Mouse (Mus musculus) embryonic facial prominence, embryonic 10.5 days (tissue): ENCODE measurements around the gene Tbc1d2. TPM values are rescaled to one million over a fixed set of nuclear protein-coding genes. Genes with fewer than 3 reads are reported as not detected.
"Not testable (repeated sequence)": the region's sequence is repeated elsewhere in the genome, so short reads cannot be mapped to it uniquely, and the experiment has no call there.

ENCODE experiments used
- DNase-seq: peaks from one replicate; pipeline ENCODE4 v3.0.0-alpha.2; 2017; ENCODE audit warnings: low spot score
- H3K27ac ChIP-seq: fragments of 300-500 bp; sonication (generic); replicated peaks from 2 replicates; pipeline ENCODE4 v1.5.1; 2016; ENCODE audit warnings: mild to moderate bottlenecking
- H3K27me3 ChIP-seq: fragments of 300-500 bp; sonication (generic); replicated peaks from 2 replicates; pipeline ENCODE4 v1.6.1; 2016; ENCODE audit warnings: low read depth, mild to moderate bottlenecking; ENCODE audit not compliant: poor library complexity, severe bottlenecking
- H3K36me3 ChIP-seq: fragments of 300-500 bp; sonication (generic); replicated peaks from 2 replicates; pipeline ENCODE4 v1.6.1; 2016; ENCODE audit warnings: mild to moderate bottlenecking, moderate library complexity
- H3K4me1 ChIP-seq: fragments of 300-500 bp; sonication (generic); 2 replicates; pipeline ENCODE4 v1.6.1; 2016
- H3K4me3 ChIP-seq: fragments of 300-500 bp; sonication (generic); 2 replicates; pipeline ENCODE4 v1.5.1; 2016; ENCODE audit warnings: mild to moderate bottlenecking, moderate library complexity
- H3K9me3 ChIP-seq: fragments of 300-500 bp; sonication (generic); 2 replicates; pipeline ENCODE4 v1.6.1; 2016; ENCODE audit warnings: mild to moderate bottlenecking
- WGBS: fragments of 180-500 bp; shearing (Covaris S2); methylation state at CpG from one replicate; pipeline ENCODE4 v1.1.7; 2016; 5-methylcytosine and 5-hydroxymethylcytosine counted together
- polyA plus RNA-seq: library from polyadenylated mRNA; unstranded; fragments of >200 nt; fragmentation: Nextera tagmentation; extraction: Ambion mirVana; gene quantifications from 2 replicates; pipeline ENCODE4 v1.2.1, GENCODE M21; 2016

Gene Tbc1d2
- polyA plus RNA-seq, 1 experiment from 2014 or later, result 2.3 TPM

DNA sequence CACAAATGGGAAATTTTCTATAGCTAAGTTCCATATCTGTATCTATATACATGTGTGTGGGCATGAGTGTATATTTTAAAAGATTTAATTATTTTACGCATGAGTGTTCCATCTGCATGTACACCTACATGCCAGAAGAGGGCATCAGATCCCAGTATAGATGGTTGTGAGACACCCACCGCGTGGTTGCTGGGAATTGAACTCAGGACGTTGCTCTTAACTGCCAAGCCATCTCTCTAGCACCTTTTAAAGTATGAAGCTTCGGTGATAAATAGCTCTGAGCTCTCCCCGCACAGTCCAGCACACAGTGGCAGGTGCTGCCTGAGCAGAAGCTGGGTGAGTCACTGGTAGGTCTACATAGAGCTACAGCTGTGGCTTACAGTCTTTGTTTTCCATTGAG is 32.6 kb downstream of the Tbc1d2 start:
- H3K4me3 ChIP-seq, result no peak overlapping the region
- 81% methylated on average over 6 of the region's 6 CpGs for WGBS
- H3K9me3 ChIP-seq, result no peaks in the 10 kb centered on the region
- peaks cover 15% of the 10 kb centered on the region for H3K4me1 ChIP-seq
- H3K27me3 ChIP-seq, result peaks cover 35% of the 10 kb centered on the region
- H3K27ac ChIP-seq, result no peak overlapping the region
- H3K36me3 ChIP-seq, result no peaks in the 10 kb centered on the region
- no peak for DNase-seq

DNA sequence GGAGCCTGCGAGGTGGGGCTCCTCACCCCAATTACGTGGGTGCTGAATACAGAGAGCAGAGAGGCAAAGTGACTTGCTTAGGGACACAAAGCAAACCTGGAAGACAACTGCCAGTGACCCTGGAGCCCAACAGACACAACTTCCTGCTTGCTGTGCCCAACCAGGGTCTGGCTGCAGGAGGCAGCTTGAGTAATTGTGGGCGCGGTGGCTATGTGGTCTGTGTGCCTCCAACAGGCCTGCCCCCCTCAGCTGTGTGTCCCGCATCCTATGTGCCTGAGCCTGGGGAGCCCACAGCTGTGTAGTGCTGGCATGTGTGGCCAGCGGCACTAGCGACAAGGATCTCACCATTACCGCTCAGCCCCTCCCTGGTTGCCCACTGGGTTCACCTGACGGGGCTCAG is 35.4 kb downstream of the Tbc1d2 start:
- no peak overlapping the region for H3K4me3 ChIP-seq
- 78% methylated on average over 9 of the region's 9 CpGs for WGBS
- no peak for DNase-seq
- no peaks in the 10 kb centered on the region for H3K9me3 ChIP-seq
- H3K36me3 ChIP-seq, result no peaks in the 10 kb centered on the region
- no peak overlapping the region for H3K27ac ChIP-seq
- 0 out of 2 replicates have a peak, but pooled peaks cover 4% of the 10 kb centered on the region for H3K4me1 ChIP-seq
- peaks cover 17% of the 10 kb centered on the region for H3K27me3 ChIP-seq

DNA sequence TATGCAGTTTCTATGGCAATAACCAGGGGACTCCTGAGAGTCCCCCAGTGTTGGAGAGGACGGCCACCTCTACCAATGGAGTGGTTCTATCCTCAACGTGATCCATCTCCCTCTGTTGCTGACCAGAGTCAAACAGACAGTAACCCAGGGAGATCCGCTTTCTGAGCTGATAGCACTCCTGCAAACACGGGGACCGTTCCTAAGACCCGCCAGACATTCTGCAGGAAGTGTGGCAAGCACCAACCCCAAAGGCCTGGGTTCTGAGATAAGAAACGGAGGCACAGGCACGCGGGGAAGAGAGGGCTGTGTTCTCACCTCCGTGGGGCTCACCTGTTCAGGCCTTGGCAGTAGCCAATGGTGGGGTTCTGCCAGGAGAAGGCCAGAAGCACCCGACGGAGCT is 36.4 kb downstream of the Tbc1d2 start:
- no peaks in the 10 kb centered on the region for H3K36me3 ChIP-seq
- peaks cover 17% of the 10 kb centered on the region; the same call in 1 of the 2 replicates for H3K27me3 ChIP-seq
- H3K4me3 ChIP-seq, result no peak overlapping the region
- no peaks in the 10 kb centered on the region for H3K9me3 ChIP-seq
- no peak for DNase-seq
- 76% methylated on average over 12 of the region's 12 CpGs for WGBS
- H3K4me1 ChIP-seq, result 0 out of 2 replicates have a peak, but pooled peaks cover 4% of the 10 kb centered on the region
- no peak overlapping the region for H3K27ac ChIP-seq

DNA sequence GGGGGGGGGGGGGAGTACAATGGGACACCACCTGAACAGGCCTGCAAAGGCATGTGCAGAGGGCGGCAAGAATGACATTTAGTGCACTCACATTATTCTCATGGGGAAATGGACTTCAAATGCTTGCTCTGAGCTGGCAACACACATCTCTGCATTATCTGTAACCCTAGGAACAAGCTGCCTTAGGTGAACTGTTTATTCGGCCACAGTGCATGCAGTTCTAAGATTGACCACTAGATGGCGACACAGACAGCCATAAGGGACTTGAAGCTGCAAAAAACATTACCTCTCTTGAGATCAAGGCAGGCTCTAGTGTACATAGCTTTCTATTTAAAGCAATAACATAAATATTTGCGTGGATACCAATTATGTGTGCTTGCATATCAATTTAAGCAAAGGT is 38.8 kb downstream of the Tbc1d2 start:
- H3K4me3 ChIP-seq, result no peak overlapping the region
- peak; percentile 85 for DNase-seq
- H3K27me3 ChIP-seq, result peaks cover 29% of the 10 kb centered on the region
- WGBS, result 2% methylated on average over 4 of the region's 4 CpGs
- no peaks in the 10 kb centered on the region for H3K4me1 ChIP-seq
- no peaks in the 10 kb centered on the region for H3K36me3 ChIP-seq
- H3K9me3 ChIP-seq, result no peaks in the 10 kb centered on the region
- H3K27ac ChIP-seq, result no peak overlapping the region

DNA sequence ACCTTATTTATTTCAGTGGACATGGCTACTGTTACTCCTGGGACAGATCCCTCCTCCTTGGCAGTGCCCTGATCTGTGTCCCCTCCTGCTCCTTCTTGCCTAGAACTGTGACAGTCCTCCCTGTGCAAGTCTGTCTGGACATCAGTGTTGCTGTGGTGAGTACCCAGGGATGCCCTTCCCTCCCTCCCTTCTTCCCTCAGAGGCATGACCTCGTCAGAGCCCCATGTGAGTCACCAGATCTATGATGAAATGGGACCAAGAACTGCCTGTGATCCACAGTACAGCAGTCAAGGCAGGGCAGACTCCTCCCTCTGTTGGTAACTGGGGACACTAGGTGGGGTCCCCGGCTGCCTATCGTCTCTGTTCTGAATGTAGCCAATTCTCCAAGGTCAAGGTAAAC is 42.4 kb downstream of the Tbc1d2 start:
- Histone ChIP-seq H3K27me3 (peaks cover 55% of the 10 kb centered on the region), H3K27ac (no peak overlapping the region)
- WGBS, result 72% methylated on average over 3 of the region's 3 CpGs

DNA sequence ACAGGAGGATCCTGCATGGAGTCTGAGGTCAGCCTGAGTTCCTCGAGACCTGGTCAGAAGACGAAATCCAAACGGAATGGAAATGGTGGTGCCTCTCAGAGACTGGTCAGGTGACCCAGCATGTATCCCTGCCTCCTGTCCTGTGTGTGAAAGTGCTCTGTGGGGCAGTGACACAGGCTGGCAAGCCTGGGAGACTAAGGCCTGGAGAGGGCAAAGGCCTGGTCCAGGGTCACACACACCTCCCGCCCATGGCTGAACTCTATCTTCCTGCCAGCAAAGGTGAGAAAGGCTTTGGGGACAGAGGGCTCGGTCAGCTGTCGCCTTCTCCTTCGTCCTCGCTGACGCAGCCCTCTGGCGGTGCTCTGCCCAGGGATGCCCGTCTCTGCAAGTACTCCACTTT is 44.6 kb downstream of the Tbc1d2 start:
- no peak for DNase-seq
- Histone ChIP-seq H3K27me3 (peaks cover 73% of the 10 kb centered on the region), H3K9me3 (no peaks in the 10 kb centered on the region), H3K4me1 (peaks cover 36% of the 10 kb centered on the region), H3K27ac (no peak overlapping the region), H3K4me3 (no peak overlapping the region), H3K36me3 (no peaks in the 10 kb centered on the region)
- WGBS, result 63% methylated on average over 11 of the region's 11 CpGs

More for the DNA sequence above, 42.4 kb downstream of the Tbc1d2 start:
- Histone ChIP-seq H3K4me1 (peaks cover 21% of the 10 kb centered on the region), H3K36me3 (no peaks in the 10 kb centered on the region), H3K4me3 (no peak overlapping the region), H3K9me3 (no peaks in the 10 kb centered on the region)
- DNase-seq, result no peak

DNA sequence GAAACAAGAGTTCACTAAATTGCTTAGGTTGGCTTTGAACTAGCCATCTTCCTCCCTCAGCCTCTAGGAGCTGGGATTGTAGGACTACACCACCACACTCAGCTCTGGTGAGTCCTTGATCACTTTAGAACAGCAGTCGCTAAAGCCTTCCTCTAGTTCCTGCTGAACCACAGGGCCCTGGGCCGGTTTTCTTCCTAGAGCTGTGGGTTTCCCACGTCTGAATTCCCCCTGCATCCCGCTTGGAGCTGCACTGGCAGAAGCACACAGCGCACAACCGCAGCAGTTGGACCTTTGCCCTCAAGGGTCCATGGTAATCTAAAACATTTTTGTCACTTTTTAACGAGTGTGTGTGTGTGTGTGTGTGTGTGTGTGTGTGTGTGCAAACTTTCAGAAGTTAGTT is 47.3 kb downstream of the Tbc1d2 start:
- peaks cover 85% of the 10 kb centered on the region for H3K27me3 ChIP-seq
- 64% methylated on average over 7 of the region's 7 CpGs for WGBS

DNA sequence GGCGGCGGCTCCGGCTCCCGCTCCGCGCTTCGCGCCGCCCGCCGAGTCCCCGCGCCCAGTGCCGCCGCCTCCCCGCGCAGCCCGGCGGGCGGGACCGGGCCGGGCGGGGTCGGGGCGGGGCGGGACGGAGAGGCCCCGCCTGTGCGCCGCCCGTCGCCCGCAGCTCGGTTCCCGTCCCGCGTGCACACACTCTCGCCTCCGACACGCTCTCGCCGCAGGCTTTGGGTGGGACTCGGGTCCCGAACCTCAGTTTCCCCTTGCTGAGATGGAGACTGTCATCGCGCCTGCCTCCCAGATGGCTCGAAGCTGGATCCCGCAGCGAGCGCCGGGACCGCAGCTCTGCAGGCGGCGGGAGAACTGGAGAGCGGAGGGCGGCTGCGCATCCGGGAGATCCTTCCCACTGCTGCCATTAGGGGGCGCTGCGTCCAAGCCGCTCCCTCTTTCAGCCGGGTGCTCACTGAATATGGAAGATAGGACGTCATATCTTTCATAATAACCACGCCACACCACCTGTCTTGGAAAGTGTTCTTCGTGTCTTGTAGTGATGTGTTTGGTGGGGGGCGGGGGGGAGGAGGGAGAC is 48.1 kb downstream of the Tbc1d2 start, which contains the start of gene Coro2a:
Gene Coro2a, minus strand, starts transcription at position 359 of the 580 bp plus-strand sequence.
- no peaks in the 10 kb centered on the region for H3K36me3 ChIP-seq
- H3K27me3 ChIP-seq, result peaks cover 91% of the 10 kb centered on the region
- H3K27ac ChIP-seq, result peak within 1 kb of the TSS; percentile 75
- H3K9me3 ChIP-seq, result no peaks in the 10 kb centered on the region
- WGBS, result under 1% methylated on average over 66 of the region's 66 CpGs
- peak; percentile 90 for DNase-seq
- peak within 1 kb of the TSS; percentile 68 for H3K4me3 ChIP-seq
- H3K4me1 ChIP-seq, result peaks cover 39% of the 10 kb centered on the region

More for the DNA sequence above, 47.3 kb downstream of the Tbc1d2 start:
- no peak for DNase-seq
- Histone ChIP-seq H3K27ac (no peak overlapping the region), H3K9me3 (no peaks in the 10 kb centered on the region), H3K36me3 (no peaks in the 10 kb centered on the region), H3K4me3 (no peak overlapping the region), H3K4me1 (peaks cover 39% of the 10 kb centered on the region)

DNA sequence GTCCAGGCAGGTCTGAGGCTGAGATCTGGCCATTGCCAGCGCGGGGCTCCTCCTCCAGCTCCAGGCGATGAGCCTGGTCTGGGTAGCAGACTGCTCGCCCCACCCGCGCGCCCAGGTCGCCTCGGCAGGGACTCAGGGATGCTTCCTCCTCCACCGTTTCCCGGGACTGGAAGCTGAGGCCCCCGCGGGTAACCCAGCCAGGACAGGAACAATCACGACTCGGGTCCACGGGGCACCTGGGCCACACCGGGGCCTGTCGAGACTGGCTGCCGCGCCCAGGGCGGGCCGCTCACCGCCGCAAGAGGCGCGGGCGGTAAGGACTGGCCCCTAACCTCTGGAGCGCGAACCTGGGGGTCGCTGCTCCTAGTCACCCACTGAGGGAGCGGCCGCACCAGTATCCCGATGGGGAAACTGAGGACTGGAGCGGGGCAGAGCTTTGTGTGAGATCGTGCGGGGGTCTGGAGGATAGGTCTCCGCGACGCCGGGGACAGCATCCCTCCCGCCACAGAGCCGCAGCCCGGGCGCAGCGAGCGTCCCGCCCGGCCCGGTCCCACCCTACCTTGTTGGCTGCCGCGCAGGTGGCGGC is 48.7 kb downstream of the Tbc1d2 start:
- no peaks in the 10 kb centered on the region for H3K36me3 ChIP-seq
- peak; percentile 61 for DNase-seq
- peak overlapping the region; percentile 75 for H3K27ac ChIP-seq
- H3K27me3 ChIP-seq, result peaks cover 92% of the 10 kb centered on the region
- H3K4me1 ChIP-seq, result peaks cover 39% of the 10 kb centered on the region
- under 1% methylated on average over 52 of the region's 52 CpGs for WGBS
- no peaks in the 10 kb centered on the region for H3K9me3 ChIP-seq
- H3K4me3 ChIP-seq, result peak overlapping the region; percentile 68

DNA sequence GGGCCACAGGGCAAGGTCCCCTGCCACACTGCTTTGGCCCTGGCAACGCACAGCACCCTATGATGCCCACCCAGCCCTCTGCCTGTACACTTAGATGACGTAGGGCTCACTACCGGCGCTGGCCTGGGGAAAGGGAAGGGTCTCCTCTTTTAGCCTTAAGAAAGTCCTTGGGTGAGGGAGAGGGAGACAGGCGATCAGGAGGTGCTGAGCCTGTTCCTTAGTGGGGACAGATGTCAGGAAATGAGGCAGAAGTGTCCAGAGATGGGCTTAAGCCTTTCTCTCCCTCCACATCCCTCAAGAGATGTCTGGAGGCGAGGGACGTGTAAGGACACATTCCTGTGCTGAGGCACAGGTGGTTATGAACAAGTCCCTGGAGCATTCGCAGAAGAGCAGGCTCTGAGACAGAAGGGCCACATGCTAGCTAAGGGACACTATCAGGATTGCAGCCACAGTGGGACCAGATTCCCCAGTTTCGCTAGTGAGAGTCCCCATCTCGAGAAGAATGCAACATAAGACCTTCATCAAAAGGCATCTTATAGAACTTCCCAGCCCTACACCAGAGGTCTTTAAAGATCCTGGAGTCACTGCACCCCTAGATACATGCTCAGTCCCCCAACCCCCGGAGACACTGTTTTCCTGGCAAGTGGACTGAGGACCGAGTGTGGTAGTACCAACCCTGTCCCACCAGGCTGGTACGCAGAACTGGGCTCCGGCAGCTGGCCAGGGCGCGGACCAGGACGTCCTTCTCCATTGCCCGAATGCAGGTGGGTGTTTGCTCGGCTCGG is 49.3 kb downstream of the Tbc1d2 start:
- no peaks in the 10 kb centered on the region for H3K9me3 ChIP-seq
- peaks cover 90% of the 10 kb centered on the region for H3K27me3 ChIP-seq
- H3K36me3 ChIP-seq, result no peaks in the 10 kb centered on the region
- 39% methylated on average over 20 of the region's 20 CpGs for WGBS
- H3K4me1 ChIP-seq, result peaks cover 39% of the 10 kb centered on the region
- peak overlapping the region; percentile 68 for H3K4me3 ChIP-seq
- no peak overlapping the region; the same call in 1 of the 2 replicates for H3K27ac ChIP-seq
- no peak for DNase-seq

DNA sequence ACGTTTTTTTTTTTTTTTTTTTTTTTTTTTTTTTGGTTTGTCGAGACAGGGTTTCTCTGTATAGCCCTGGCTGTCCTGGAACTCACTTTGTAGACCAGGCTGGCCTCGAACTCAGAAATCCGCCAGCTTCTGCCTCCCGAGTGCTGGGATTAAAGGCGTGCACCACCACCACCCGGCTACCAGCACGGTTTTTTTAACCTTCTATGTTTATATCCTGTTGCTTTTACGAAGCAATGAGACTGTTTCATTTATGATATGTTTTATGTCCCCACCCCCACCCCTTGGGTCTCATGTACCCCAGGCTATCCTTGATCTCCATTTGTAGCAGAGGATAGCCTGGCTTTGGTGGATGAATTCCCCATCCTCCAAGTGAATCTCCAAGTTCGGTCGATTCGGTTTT is 50.4 kb downstream of the Tbc1d2 start:
- H3K27ac ChIP-seq, DNase-seq, H3K36me3 ChIP-seq, H3K4me3 ChIP-seq, H3K9me3 ChIP-seq: not testable (repeated sequence)
- Histone ChIP-seq H3K27me3 (peaks cover 80% of the 10 kb centered on the region), H3K4me1 (peaks cover 29% of the 10 kb centered on the region)
- WGBS, result 81% methylated on average over 12 of the region's 12 CpGs

DNA sequence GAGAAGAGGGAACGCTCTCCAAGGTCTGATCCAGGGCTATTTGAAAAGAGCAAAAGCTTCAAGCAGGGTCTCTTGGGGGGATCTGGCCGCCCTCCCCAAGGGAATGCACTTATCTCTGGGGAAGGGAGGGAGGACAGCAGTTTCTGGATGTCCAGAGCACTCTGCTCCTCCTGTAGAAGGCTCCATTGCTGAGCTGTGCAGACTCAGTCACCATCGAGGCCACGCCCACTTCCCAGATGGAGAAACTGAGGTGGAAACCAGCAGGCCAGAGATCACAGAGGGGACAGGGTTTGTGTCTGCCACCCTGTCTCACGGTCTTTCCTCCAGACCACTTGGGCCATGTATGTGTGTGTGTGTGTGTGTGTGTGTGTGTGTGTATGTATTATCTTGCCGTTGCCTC is 51.0 kb downstream of the Tbc1d2 start:
- WGBS, result 72% methylated on average over 6 of the region's 6 CpGs
- Histone ChIP-seq H3K4me3 (no peak overlapping the region), H3K9me3 (no peaks in the 10 kb centered on the region), H3K4me1 (peaks cover 23% of the 10 kb centered on the region), H3K27me3 (peaks cover 74% of the 10 kb centered on the region), H3K27ac (no peak overlapping the region), H3K36me3 (no peaks in the 10 kb centered on the region)
- no peak for DNase-seq

DNA sequence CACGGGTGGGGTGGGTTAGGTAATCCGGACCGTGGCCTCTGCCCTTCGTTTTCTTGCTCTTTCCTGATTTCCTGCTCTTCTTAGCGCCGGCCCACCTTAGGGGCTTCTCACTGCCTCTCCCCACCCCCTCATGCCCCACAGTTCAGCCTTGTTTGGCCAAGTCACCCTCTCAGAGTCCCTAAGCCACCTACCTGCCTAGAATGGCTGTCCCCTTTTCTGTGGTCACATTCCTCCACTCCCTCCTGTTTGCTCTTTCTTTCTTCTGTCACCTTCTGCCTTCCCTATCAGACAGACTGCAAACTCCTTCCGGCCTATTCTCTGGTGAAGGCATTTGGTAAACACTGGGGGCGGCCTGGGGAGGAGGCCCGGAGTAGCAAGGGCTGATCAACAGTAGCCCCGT is 51.9 kb downstream of the Tbc1d2 start:
- no peak for DNase-seq
- peaks cover 18% of the 10 kb centered on the region for H3K4me1 ChIP-seq
- no peak overlapping the region for H3K4me3 ChIP-seq
- H3K27ac ChIP-seq, result no peak overlapping the region
- H3K36me3 ChIP-seq, result no peaks in the 10 kb centered on the region
- no peaks in the 10 kb centered on the region for H3K9me3 ChIP-seq
- 60% methylated on average over 10 of the region's 10 CpGs for whole genome bisulfite sequencing
- peaks cover 65% of the 10 kb centered on the region for H3K27me3 ChIP-seq
